Mouse (Mus musculus) spleen, embryonic (tissue): ENCODE measurements around the gene Rundc1.
"Not testable (repeated sequence)": the region's sequence is repeated elsewhere in the genome, so short reads cannot be mapped to it uniquely, and the experiment has no call there.

ENCODE experiments used
- CTCF ChIA-PET: fragments of 350-600 bp; sonication (Branson Sonifier 250); formaldehyde crosslinking; loops from one replicate; lab custom pipeline; 2022; lab: Charles Lee

Rundc1 gene

GRCm38 (mm10) chr11:101424925-101425813, at the start of gene Rundc1, which contains the start of gene Ptges3l:
TSS of gene Rundc1 (plus strand) at chr11:101425085.
TSS of gene Ptges3l (minus strand) at chr11:101425333.
- CTCF ChIA-PET: interaction anchor here (0.6 to 1.1 kb wide), 2 partner anchors 9 to 169 kb away, joined by 3 to 4 read pairs; no protein-coding TSS in a partner anchor

GRCm38 (mm10) chr11:101378196-101378595, 46.7 kb upstream of the Rundc1 start:
- CTCF ChIA-PET: interaction anchor here (0.6 kb wide), 1 partner anchor 787 kb away, joined by 7 read pairs; no protein-coding TSS in a partner anchor

- CTCF ChIA-PET: no interaction called here
Observed at GRCm38 (mm10) chr11:101378926-101379325, 46.0 kb upstream of the Rundc1 start.

- CTCF ChIA-PET: interaction anchor here (0.5 kb wide), 1 partner anchor 1076 kb away, joined by 3 read pairs; no protein-coding TSS in a partner anchor
Observed at GRCm38 (mm10) chr11:101381817-101382216, 43.1 kb upstream of the Rundc1 start.

- CTCF ChIA-PET: interaction anchor here (0.6 kb wide), 1 partner anchor 14 kb away, joined by 6 read pairs; no protein-coding TSS in a partner anchor
Observed at GRCm38 (mm10) chr11:101395110-101395509, 29.8 kb upstream of the Rundc1 start.

- CTCF ChIA-PET: no interaction called here
Observed at GRCm38 (mm10) chr11:101415306-101415705, 9.6 kb upstream of the Rundc1 start.

- CTCF ChIA-PET: interaction anchor here (0.6 to 0.7 kb wide), 2 partner anchors 24 to 98 kb away, joined by 3 read pairs; no protein-coding TSS in a partner anchor
Observed at GRCm38 (mm10) chr11:101416433-101417100, 8.3 kb upstream of the Rundc1 start.

GRCm38 (mm10) chr11:101417101-101417855, 7.6 kb upstream of the Rundc1 start, which contains the start of gene Aarsd1:
TSS of gene Aarsd1 (minus strand) at chr11:101417615.
- CTCF ChIA-PET: no interaction called here

GRCm38 (mm10) chr11:101418991-101419390, 5.9 kb upstream of the Rundc1 start:
- CTCF ChIA-PET: no interaction called here

GRCm38 (mm10) chr11:101419610-101420009, 5.3 kb upstream of the Rundc1 start:
- CTCF ChIA-PET: no interaction called here

GRCm38 (mm10) chr11:101420148-101420547, 4.7 kb upstream of the Rundc1 start:
- CTCF ChIA-PET: no interaction called here

- CTCF ChIA-PET: interaction anchor here (0.6 to 1.1 kb wide), 2 partner anchors 10 to 168 kb away, joined by 3 to 4 read pairs; no protein-coding TSS in a partner anchor
Observed at GRCm38 (mm10) chr11:101424105-101424851, 607 bp upstream of the Rundc1 start, which contains the start of gene Gm27029. TSS of gene Gm27029 (minus strand) at chr11:101424796.

GRCm38 (mm10) chr11:101426165-101426564, 1.3 kb downstream of the Rundc1 start:
- CTCF ChIA-PET: no interaction called here

GRCm38 (mm10) chr11:101431327-101431726, 6.4 kb downstream of the Rundc1 start:
- CTCF ChIA-PET: no interaction called here

GRCm38 (mm10) chr11:101433396-101433795, 8.5 kb downstream of the Rundc1 start:
- CTCF ChIA-PET: interaction anchor here (1.3 kb wide), 1 partner anchor 9 kb away, joined by 3 read pairs; the partner anchor contains the start of genes Gm27029, Ptges3l and Rundc1

GRCm38 (mm10) chr11:101435831-101436230, 10.9 kb downstream of the Rundc1 start:
- CTCF ChIA-PET: no interaction called here

- CTCF ChIA-PET: no interaction called here
Observed at GRCm38 (mm10) chr11:101436916-101437315, 12.0 kb downstream of the Rundc1 start.

GRCm38 (mm10) chr11:101438006-101438405, 13.1 kb downstream of the Rundc1 start:
- CTCF ChIA-PET: not testable (repeated sequence)

GRCm38 (mm10) chr11:101441450-101442126, 16.7 kb downstream of the Rundc1 start:
- CTCF ChIA-PET: interaction anchor here (0.5 to 1.1 kb wide), 2 partner anchors 728 to 807 kb away, joined by 3 read pairs; partner anchors contain the start of genes BC030867 and Hspb9
